Mouse (Mus musculus) layer of hippocampus, adult 8-10 months (tissue): Measurements from ENCODE around the gene Tgoln1. TPM values are rescaled to one million over a fixed set of nuclear protein-coding genes. Genes with fewer than 3 reads are reported as not detected.

Experiments
- total RNA-seq, 4 experiments: library from RNA; stranded (reverse); gene quantifications; 2 replicates each; pipeline ENCODE4 v1.2.4; 2022

The Tgoln1 gene
- total RNA-seq, 4 experiments from 2014 or later: 92.8 to 106 (median 98.1) TPM

Other genes with a start within 250 kb of the Tgoln1 start
- gene Vamp5, start 236.5 kb downstream of the Tgoln1 start, total RNA-seq: 1 to 10 TPM; 3.8 to 8.8 (median 7.4) TPM
- gene Vamp8, start 226.3 kb downstream of the Tgoln1 start, total RNA-seq: 10 to 100 TPM; 12.5 to 33.9 (median 22.4) TPM
- 10 to 100 TPM; 24.5 to 33.3 (median 28.5) TPM for gene Ggcx, start 202.7 kb downstream of the Tgoln1 start, total RNA-seq
- gene Mat2a, start 177.4 kb downstream of the Tgoln1 start, total RNA-seq: 100 to 1,000 TPM; 176 to 184 (median 179) TPM
- gene Sh2d6, start 95.3 kb downstream of the Tgoln1 start, total RNA-seq: 1 to 10 TPM in 2 of 4 experiments, under 1 TPM in 2; 0.47 to 1.8 (median 1.3) TPM
- 10 to 100 TPM in 2 of 4 experiments, 1 to 10 TPM in 2; 4.6 to 31.2 (median 16.4) TPM for gene Capg, start 72.6 kb downstream of the Tgoln1 start, total RNA-seq
- gene Elmod3, start 18.6 kb downstream of the Tgoln1 start, total RNA-seq: 10 to 100 TPM; 24.3 to 30.2 (median 26.8) TPM
- gene Retsat, start 18.5 kb downstream of the Tgoln1 start, total RNA-seq: 100 to 1,000 TPM in 1 of 4 experiments, 10 to 100 TPM in 3; 63.5 to 114 (median 84.2) TPM
- 1 to 10 TPM; 1.7 to 4.4 (median 3.8) TPM for gene Tcf7l1, start 172.3 kb upstream of the Tgoln1 start, total RNA-seq